Mouse (Mus musculus) heart, postnatal 10 days (tissue): ENCODE data around the gene Olfr1047. TPM values are rescaled to one million over a fixed set of nuclear protein-coding genes. Genes with fewer than 3 reads are reported as not detected.
"Not testable (repeated sequence)": the region's sequence is repeated elsewhere in the genome, so short reads cannot be mapped to it uniquely, and the experiment has no call there.

Source experiments
- DNase-seq, 2 experiments: peaks; one replicate each; pipeline ENCODE4 v3.0.0; 2021
- intact Hi-C: fragments of 180-260 bp; cut with DNase I; formaldehyde crosslinking; loops from one replicate; pipeline ENCODE4 v1.15.1; 2025
- total RNA-seq, 2 experiments: library from RNA; stranded (reverse); gene quantifications; 2 replicates each; pipeline ENCODE4 v1.2.3; 2021

Gene Olfr1047
- total RNA-seq, result not detected

- DNase-seq, result no peak
- intact Hi-C loops, result no loop called here
Measured at GRCm38 (mm10) chr2:86231301-86231700, at the start of gene Olfr1047. TSS of gene Olfr1047 (minus strand) at chr2:86231401.

- intact Hi-C loops, DNase-seq: not testable (repeated sequence)
Measured at GRCm38 (mm10) chr2:86278988-86279387, 47.8 kb upstream of the Olfr1047 start, which contains the start of gene Olfr1051. TSS of gene Olfr1051 (minus strand) at chr2:86279088.

GRCm38 (mm10) chr2:86258228-86258627 is 27.0 kb upstream of the Olfr1047 start, which contains the start of gene Olfr1049:
TSS of gene Olfr1049 (minus strand) at chr2:86258328.
- DNase-seq, intact Hi-C loops: not testable (repeated sequence)

GRCm38 (mm10) chr2:86240189-86240588 is 9.0 kb upstream of the Olfr1047 start, which contains the start of gene Olfr1048:
TSS of gene Olfr1048 (minus strand) at chr2:86240289.
- DNase-seq, result no peak
- intact Hi-C loops, result no loop called here

GRCm38 (mm10) chr2:86219214-86219613 is 12.0 kb downstream of the Olfr1047 start, which contains the start of gene Olfr1046:
TSS of gene Olfr1046 (minus strand) at chr2:86219314.
- intact Hi-C loops, result no loop called here
- DNase-seq, result no peak

- intact Hi-C loops, result no loop called here
- DNase-seq, result no peak
Measured at GRCm38 (mm10) chr2:86202909-86203308, 28.3 kb downstream of the Olfr1047 start, which contains the start of gene Olfr1045. TSS of gene Olfr1045 (minus strand) at chr2:86203009.

- DNase-seq, result no peak
- intact Hi-C loops, result no loop called here
Measured at GRCm38 (mm10) chr2:86195863-86196262, 35.3 kb downstream of the Olfr1047 start.

- no peak for DNase-seq
- intact Hi-C loops, result no loop called here
Measured at GRCm38 (mm10) chr2:86185583-86185982, 45.6 kb downstream of the Olfr1047 start, which contains the start of gene Olfr52. TSS of gene Olfr52 (minus strand) at chr2:86185683.

GRCm38 (mm10) chr2:86179950-86180349 is 51.3 kb downstream of the Olfr1047 start:
- DNase-seq, result no peak
- intact Hi-C loops, result no loop called here

- DNase-seq, result no peak
- intact Hi-C loops, result no loop called here
Measured at GRCm38 (mm10) chr2:86177720-86178119, 53.5 kb downstream of the Olfr1047 start, which contains the start of gene Olfr1044. TSS of gene Olfr1044 (minus strand) at chr2:86177820.

Other genes with a start within 250 kb of the Olfr1047 start
- not detected for gene Olfr1031, start 241.1 kb downstream of the Olfr1047 start, total RNA-seq
- gene Olfr1032, start 225.9 kb downstream of the Olfr1047 start, total RNA-seq, result not detected
- gene Olfr1033, start 210.8 kb downstream of the Olfr1047 start, total RNA-seq, result 1 to 10 TPM; 1.2 to 8.1 TPM
- gene Olfr1034, start 185.5 kb downstream of the Olfr1047 start, total RNA-seq, result under 1 TPM; 0.10 to 0.17 TPM
- gene Olfr1036, start 157.4 kb downstream of the Olfr1047 start, total RNA-seq, result not detected
- gene Olfr1037, start 144.0 kb downstream of the Olfr1047 start, total RNA-seq, result not detected
- not detected for gene Olfr1039, start 95.5 kb downstream of the Olfr1047 start, total RNA-seq
- gene Olfr1040, start 84.7 kb downstream of the Olfr1047 start, total RNA-seq, result not detected
- gene Olfr1042, start 69.6 kb downstream of the Olfr1047 start, total RNA-seq, result not detected
- not detected for gene Olfr1043, start 63.9 kb downstream of the Olfr1047 start, total RNA-seq
- not detected for gene Olfr1044, start 53.6 kb downstream of the Olfr1047 start, total RNA-seq
- not detected for gene Olfr52, start 45.7 kb downstream of the Olfr1047 start, total RNA-seq
- gene Olfr1045, start 28.4 kb downstream of the Olfr1047 start, total RNA-seq, result not detected
- gene Olfr1046, start 12.1 kb downstream of the Olfr1047 start, total RNA-seq, result not detected
- gene Olfr1048, start 8.9 kb upstream of the Olfr1047 start, total RNA-seq, result not detected
- gene Olfr1049, start 26.9 kb upstream of the Olfr1047 start, total RNA-seq, result not detected
- gene Olfr1051, start 47.7 kb upstream of the Olfr1047 start, total RNA-seq, result not detected
- not detected for gene Olfr1052, start 61.1 kb upstream of the Olfr1047 start, total RNA-seq
- not detected for gene Olfr1053, start 83.9 kb upstream of the Olfr1047 start, total RNA-seq
- gene Olfr1054, start 104.0 kb upstream of the Olfr1047 start, total RNA-seq, result not detected
- gene Olfr1055, start 118.9 kb upstream of the Olfr1047 start, total RNA-seq, result not detected
- not detected for gene Olfr1056, start 131.1 kb upstream of the Olfr1047 start, total RNA-seq
- gene Olfr1057, start 147.0 kb upstream of the Olfr1047 start, total RNA-seq, result not detected
- gene Olfr1058, start 157.2 kb upstream of the Olfr1047 start, total RNA-seq, result not detected
- not detected for gene Olfr1061, start 182.6 kb upstream of the Olfr1047 start, total RNA-seq
- not detected for gene Olfr1062, start 195.3 kb upstream of the Olfr1047 start, total RNA-seq
- gene Olfr1065, start 219.2 kb upstream of the Olfr1047 start, total RNA-seq, result not detected
- gene Olfr1066, start 224.9 kb upstream of the Olfr1047 start, total RNA-seq, result not detected